Mouse (Mus musculus) testis, adult 2 months (tissue): ENCODE results near the gene S1pr1. TPM values are rescaled to one million over a fixed set of nuclear protein-coding genes. Genes with fewer than 3 reads are reported as not detected.

Experiments
- H3K27ac ChIP-seq: fragments of 200-500 bp; 2 replicates; pipeline ENCODE4 v1.5.1; 2012; ENCODE audit warnings: low read depth, low read length; ENCODE audit not compliant: control insufficient read depth, insufficient read depth
- H3K27me3 ChIP-seq: fragments of 200-500 bp; 2 replicates; pipeline ENCODE4 v1.6.1; 2012; ENCODE audit warnings: mild to moderate bottlenecking, low read length, moderate library complexity; ENCODE audit not compliant: control insufficient read depth, insufficient read depth
- H3K36me3 ChIP-seq: fragments of 200-500 bp; 2 replicates; pipeline ENCODE4 v1.6.1; 2012; ENCODE audit warnings: mild to moderate bottlenecking, low read length; ENCODE audit not compliant: control insufficient read depth, insufficient read depth
- H3K4me1 ChIP-seq: fragments of 200-500 bp; 2 replicates; pipeline ENCODE4 v1.6.1; 2012; ENCODE audit warnings: low read length; ENCODE audit not compliant: control insufficient read depth, insufficient read depth
- H3K4me3 ChIP-seq: fragments of 200-500 bp; 2 replicates; pipeline ENCODE4 v1.5.1; 2012; ENCODE audit warnings: low read depth, mild to moderate bottlenecking, low read length, moderate library complexity, mixed read lengths; ENCODE audit not compliant: control insufficient read depth
- CTCF ChIP-seq: fragments of 200-500 bp; IDR thresholded peaks from 2 replicates; pipeline ENCODE4 v1.5.1; 2012; ENCODE audit warnings: low read depth, mild to moderate bottlenecking, inconsistent platforms, low read length, moderate library complexity; ENCODE audit not compliant: control insufficient read depth, insufficient read depth, insufficient replicate concordance
- POLR2A ChIP-seq: fragments of 200-500 bp; IDR thresholded peaks from 2 replicates; pipeline ENCODE4 v1.6.1; 2012; ENCODE audit warnings: low read depth, mild to moderate bottlenecking, inconsistent platforms, low read length, moderate library complexity; ENCODE audit not compliant: control insufficient read depth
- polyA plus RNA-seq: library from polyadenylated mRNA; depleted of rRNA; stranded (reverse); fragments of >200 nt; gene quantifications from 2 replicates; pipeline ENCODE4 v1.2.3, GENCODE M21; 2012; rRNA removed

The S1pr1 gene
- polyA plus RNA-seq: 2.0 and 2.1 TPM in 2 replicates

DNA sequence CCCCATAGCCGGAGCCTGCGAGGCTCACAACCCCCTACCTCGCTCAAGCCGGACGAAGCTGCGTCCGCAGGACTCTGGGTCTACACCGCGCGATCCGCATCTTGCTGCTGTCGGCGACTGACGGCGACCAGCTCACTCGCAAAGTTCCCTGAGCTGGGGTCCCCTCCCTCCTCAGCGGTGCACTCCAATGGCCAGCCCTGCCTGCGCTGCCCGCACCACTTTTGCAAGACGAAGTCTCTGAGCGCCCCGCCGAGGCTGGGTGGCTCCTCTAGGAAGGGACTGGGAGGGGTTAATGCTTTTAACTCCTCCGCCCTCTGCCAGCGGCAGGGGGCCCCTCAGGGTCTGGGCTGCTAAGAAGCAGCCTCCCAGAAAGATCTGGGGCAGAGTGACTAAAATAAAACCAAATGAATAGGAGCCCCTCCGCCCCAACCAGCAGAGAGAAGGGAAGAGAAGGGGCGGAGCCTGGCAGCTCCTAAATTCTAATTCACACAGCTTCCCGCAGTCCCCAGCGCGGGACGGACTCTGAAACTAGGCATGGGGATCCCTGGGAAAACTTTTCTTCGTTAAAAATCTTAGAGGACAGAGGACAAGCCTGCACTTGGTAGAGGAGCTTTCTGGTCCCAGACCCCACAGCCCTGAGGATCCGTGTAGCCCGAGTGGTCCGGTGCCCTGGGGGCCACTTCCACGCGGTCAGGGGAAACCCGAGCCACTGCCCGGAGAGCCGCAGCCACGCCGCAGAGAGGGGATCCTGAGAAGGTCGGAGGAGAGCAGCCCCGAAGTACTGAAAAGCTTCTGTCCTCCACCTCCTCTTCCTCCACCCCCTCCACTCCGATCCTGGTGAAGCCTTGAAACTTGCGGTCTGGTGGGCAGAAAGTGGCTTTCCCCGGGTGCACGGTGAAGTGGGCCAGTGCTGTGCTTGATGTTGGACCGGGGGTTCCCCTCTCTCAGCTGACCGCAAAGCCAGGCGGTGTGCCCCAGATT, at the start of gene S1pr1:
Gene S1pr1, minus strand, starts transcription at position 402 of the 981 bp plus-strand sequence.
- H3K4me1 ChIP-seq: peaks cover 13% of the 10 kb centered on the region
- peaks cover 7% of the 10 kb centered on the region for H3K27me3 ChIP-seq
- H3K36me3 ChIP-seq: no peaks in the 10 kb centered on the region
- peak within 1 kb of the TSS; percentile 80 for H3K4me3 ChIP-seq
- TF ChIP-seq POLR2A (no peak), CTCF (no peak)
- H3K27ac ChIP-seq: peak within 1 kb of the TSS; percentile 39; the same call in 1 of the 2 replicates

- Histone ChIP-seq H3K4me3 (no peak overlapping the region), H3K27ac (no peak overlapping the region), H3K36me3 (no peaks in the 10 kb centered on the region), H3K4me1 (peaks cover 2% of the 10 kb centered on the region; the same call in 1 of the 2 replicates), H3K27me3 (no peaks in the 10 kb centered on the region)
- TF ChIP-seq CTCF (no peak), POLR2A (no peak)
Measured at GRCm38 (mm10) chr3:115763292-115763691, 48.4 kb upstream of the S1pr1 start.

- no peaks in the 10 kb centered on the region for H3K27me3 ChIP-seq
- H3K4me1 ChIP-seq: peaks cover 2% of the 10 kb centered on the region; the same call in 1 of the 2 replicates
- TF ChIP-seq CTCF (no peak), POLR2A (no peak)
- H3K36me3 ChIP-seq: no peaks in the 10 kb centered on the region
- no peak overlapping the region for H3K27ac ChIP-seq
- no peak overlapping the region for H3K4me3 ChIP-seq
Measured at GRCm38 (mm10) chr3:115762841-115763240, 48.0 kb upstream of the S1pr1 start.

DNA sequence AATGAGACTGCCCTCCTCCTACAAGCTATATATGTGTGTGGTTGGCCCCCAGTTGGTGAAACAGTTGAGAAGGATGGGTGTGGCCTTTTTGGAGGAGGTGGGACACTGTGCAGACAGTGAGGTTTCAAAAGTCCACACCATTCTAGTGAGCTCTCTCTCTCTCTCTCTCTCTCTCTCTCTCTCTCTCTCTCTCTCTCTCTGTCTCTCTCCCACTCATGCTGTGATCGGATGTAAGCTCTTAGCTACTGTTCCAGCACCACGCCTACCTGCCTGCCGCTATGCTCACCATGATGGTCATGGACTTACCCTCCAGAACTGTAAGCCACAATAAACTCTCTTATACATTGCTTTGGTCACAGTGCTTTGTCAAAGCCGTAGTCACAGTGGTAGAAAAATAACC, 44.8 kb upstream of the S1pr1 start:
- no peak overlapping the region for H3K4me3 ChIP-seq
- H3K4me1 ChIP-seq: peaks cover 2% of the 10 kb centered on the region; the same call in 1 of the 2 replicates
- H3K27ac ChIP-seq: no peak overlapping the region
- no peaks in the 10 kb centered on the region for H3K27me3 ChIP-seq
- no peaks in the 10 kb centered on the region for H3K36me3 ChIP-seq
- TF ChIP-seq POLR2A (no peak), CTCF (no peak)

DNA sequence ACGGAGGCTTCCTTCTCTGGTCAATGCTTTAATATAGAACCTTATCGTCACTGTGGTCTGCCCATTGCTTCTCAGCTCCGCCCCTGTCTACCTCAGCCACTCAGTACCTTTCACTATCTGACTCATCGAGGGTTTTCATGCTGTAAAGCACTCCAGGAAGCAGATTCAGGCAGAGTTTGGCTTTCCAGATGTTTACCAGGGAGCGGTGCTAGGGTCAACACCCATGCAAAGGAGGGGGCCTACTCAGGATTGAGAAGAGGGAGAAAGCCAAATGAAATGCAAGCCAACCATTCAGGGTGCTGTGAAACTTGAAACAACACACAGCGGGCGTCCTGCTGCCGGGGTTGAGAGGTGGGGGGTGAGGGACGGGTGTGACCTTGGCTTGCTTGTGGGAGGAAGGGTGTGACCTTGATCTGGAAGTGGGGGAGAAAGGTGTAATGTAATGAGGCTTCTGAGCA, 43.6 kb upstream of the S1pr1 start:
- TF ChIP-seq POLR2A (no peak), CTCF (no peak)
- H3K27ac ChIP-seq: no peak overlapping the region
- H3K4me1 ChIP-seq: peaks cover 2% of the 10 kb centered on the region; the same call in 1 of the 2 replicates
- no peaks in the 10 kb centered on the region for H3K27me3 ChIP-seq
- H3K36me3 ChIP-seq: no peaks in the 10 kb centered on the region
- no peak overlapping the region for H3K4me3 ChIP-seq

GRCm38 (mm10) chr3:115754466-115754865, 39.6 kb upstream of the S1pr1 start:
- no peak for TF ChIP-seq CTCF
- TF ChIP-seq POLR2A: no peak
- Histone ChIP-seq H3K4me1 (peaks cover 2% of the 10 kb centered on the region; the same call in 1 of the 2 replicates), H3K36me3 (no peaks in the 10 kb centered on the region)

DNA sequence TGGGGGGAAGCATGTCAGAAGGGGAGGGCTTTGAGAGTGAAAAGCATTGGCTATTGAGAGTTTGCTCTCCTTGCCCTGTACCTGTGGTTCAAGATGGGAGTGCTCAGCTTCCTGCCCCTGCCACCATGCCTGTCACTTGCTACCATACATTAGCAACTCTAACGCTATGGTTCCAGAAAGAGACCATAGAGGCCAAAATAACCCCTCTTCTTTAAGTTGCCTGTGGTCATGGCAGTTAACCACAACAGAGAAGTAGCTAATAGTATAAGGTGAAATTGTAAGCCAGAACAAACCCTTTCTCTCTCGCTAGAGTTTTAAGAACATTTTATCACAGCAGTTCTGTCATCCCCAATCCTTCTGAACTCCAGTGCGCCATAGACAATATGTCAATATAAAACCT, 35.5 kb upstream of the S1pr1 start:
- Histone ChIP-seq H3K4me1 (peaks cover 3% of the 10 kb centered on the region), H3K27ac (no peak overlapping the region), H3K4me3 (no peak overlapping the region), H3K36me3 (no peaks in the 10 kb centered on the region), H3K27me3 (no peaks in the 10 kb centered on the region)
- no peak for TF ChIP-seq CTCF
- TF ChIP-seq POLR2A: no peak

More at GRCm38 (mm10) chr3:115754466-115754865, 39.6 kb upstream of the S1pr1 start:
- no peaks in the 10 kb centered on the region for H3K27me3 ChIP-seq
- H3K27ac ChIP-seq: no peak overlapping the region
- no peak overlapping the region for H3K4me3 ChIP-seq
